Mouse (Mus musculus) forebrain, embryonic 12.5 days (tissue): ENCODE measurements around the gene Synj1. TPM values are rescaled to one million over a fixed set of nuclear protein-coding genes. Genes with fewer than 3 reads are reported as not detected.

Source experiments
- ATAC-seq: fragments of 200-750 bp; cut with Nextera tagmentation; 2 replicates; pipeline ENCODE4 v1.8.0; 2017; ENCODE audit warnings: moderate TSS enrichment; ENCODE audit not compliant: low FRiP score
- H3K27ac ChIP-seq: fragments of 300-500 bp; sonication (generic); 2 replicates; pipeline ENCODE4 v1.5.1; 2016; ENCODE audit warnings: mild to moderate bottlenecking
- H3K27me3 ChIP-seq: fragments of 300-500 bp; sonication (generic); 2 replicates; pipeline ENCODE4 v1.6.1; 2016; ENCODE audit warnings: mild to moderate bottlenecking
- H3K36me3 ChIP-seq: fragments of 300-500 bp; sonication (generic); replicated peaks from 2 replicates; pipeline ENCODE4 v1.6.1; 2016; ENCODE audit warnings: mild to moderate bottlenecking
- H3K4me1 ChIP-seq: fragments of 300-500 bp; sonication (generic); 2 replicates; pipeline ENCODE4 v1.6.1; 2016
- H3K4me2 ChIP-seq: fragments of 300-500 bp; sonication (generic); 2 replicates; pipeline ENCODE4 v1.6.1; 2016; ENCODE audit warnings: mild to moderate bottlenecking, moderate library complexity
- H3K4me3 ChIP-seq: fragments of 300-500 bp; sonication (generic); replicated peaks from 2 replicates; pipeline ENCODE4 v1.5.1; 2016; ENCODE audit warnings: mild to moderate bottlenecking
- H3K9ac ChIP-seq: fragments of 300-500 bp; sonication (generic); 2 replicates; pipeline ENCODE4 v1.6.1; 2016; ENCODE audit warnings: mild to moderate bottlenecking
- H3K9me3 ChIP-seq: fragments of 300-500 bp; sonication (generic); 2 replicates; pipeline ENCODE4 v1.6.1; 2016
- WGBS: fragments of 180-500 bp; shearing (Covaris S2); methylation state at CpG from one replicate; pipeline ENCODE4 v1.1.7; 2016; 5-methylcytosine and 5-hydroxymethylcytosine counted together
- polyA plus RNA-seq: library from polyadenylated mRNA; unstranded; fragments of >200 nt; fragmentation: Nextera tagmentation; extraction: Ambion mirVana; gene quantifications from 2 replicates; pipeline ENCODE4 v1.2.1, GENCODE M21; 2016

Synj1 gene
- polyA plus RNA-seq, 1 experiment from 2014 or later, result 26.6 TPM

DNA sequence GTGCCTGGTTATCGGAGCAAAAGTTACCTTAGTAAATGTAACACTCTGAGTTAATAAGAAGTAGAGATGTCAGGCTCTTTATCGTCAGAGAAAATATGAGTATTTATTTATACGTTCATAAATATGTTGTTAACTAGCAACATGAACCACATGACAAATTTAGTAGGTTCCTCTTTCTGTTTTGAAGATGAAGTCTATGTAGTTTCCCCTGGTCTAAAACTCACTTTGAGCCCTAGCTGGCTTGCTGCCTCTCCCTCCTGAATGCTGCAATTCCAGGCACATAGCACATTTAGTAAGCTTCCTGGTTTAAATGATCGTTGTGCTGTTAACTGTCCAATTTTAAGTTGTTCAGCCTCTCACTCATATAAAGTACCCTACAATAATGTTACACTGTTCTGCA, 19.6 kb upstream of the Synj1 start:
- WGBS, result 95% methylated on average over 4 of the region's 4 CpGs
- Histone ChIP-seq H3K9ac (no peak overlapping the region), H3K36me3 (peaks cover 85% of the 10 kb centered on the region), H3K4me2 (no peak overlapping the region), H3K27me3 (no peaks in the 10 kb centered on the region), H3K4me1 (no peaks in the 10 kb centered on the region), H3K9me3 (no peaks in the 10 kb centered on the region), H3K4me3 (no peak overlapping the region), H3K27ac (no peak overlapping the region)
- no peak for ATAC-seq

DNA sequence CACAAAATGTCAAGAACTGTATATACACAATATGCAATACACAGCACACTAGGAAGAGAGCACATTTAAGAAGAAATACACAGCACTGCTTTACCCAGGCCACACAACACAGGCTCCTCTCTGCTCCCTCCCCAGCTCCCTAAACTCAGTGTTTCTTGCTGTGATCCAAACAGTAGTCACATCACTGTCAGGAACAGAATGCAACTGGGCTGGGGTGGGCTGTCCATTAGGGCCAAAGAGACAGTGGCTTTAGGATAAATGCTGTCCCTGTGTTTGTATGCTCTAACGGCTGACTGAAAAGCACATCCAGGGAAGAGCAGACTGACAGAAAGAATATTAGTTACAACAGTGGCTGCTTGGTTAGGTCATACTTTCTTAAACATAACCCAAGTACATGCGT, 18.8 kb upstream of the Synj1 start:
- Histone ChIP-seq H3K9me3 (no peaks in the 10 kb centered on the region), H3K4me3 (no peak overlapping the region), H3K4me1 (no peaks in the 10 kb centered on the region), H3K36me3 (peaks cover 87% of the 10 kb centered on the region), H3K9ac (no peak overlapping the region), H3K27ac (no peak overlapping the region), H3K27me3 (no peaks in the 10 kb centered on the region), H3K4me2 (no peak overlapping the region)
- ATAC-seq, result no peak
- 97% methylated on average over 2 of the region's 2 CpGs for WGBS

DNA sequence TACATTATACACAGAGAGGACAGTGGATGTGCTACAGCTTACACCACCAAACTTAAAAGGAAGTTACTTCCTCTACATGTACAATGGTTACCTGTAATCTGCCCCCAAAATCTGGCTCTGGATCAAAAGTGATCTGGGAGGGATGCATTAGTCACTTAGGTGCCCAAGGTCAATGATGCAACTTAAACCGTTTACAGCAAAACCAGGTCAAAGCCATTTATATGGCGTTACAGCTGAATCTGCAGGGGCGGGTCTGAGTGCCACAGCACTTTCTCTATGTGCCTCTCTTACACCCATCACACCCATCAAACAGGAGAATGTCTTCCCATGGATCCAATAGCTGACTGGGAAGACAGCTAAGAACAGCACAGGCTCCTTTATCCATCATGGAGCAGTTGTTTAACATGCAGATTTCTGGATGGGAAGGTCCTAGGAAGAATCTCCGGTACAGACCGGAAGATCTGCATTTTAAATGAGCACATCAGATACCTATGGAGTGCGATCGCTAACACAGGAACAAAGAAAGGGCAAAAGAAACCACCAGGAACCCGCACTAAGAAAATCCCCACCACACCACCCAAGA, 18.1 kb upstream of the Synj1 start:
- Histone ChIP-seq H3K4me1 (no peaks in the 10 kb centered on the region), H3K9ac (no peak overlapping the region), H3K36me3 (peaks cover 88% of the 10 kb centered on the region), H3K4me2 (no peak overlapping the region), H3K9me3 (no peaks in the 10 kb centered on the region), H3K27me3 (no peaks in the 10 kb centered on the region), H3K4me3 (no peak overlapping the region), H3K27ac (no peak overlapping the region)
- no peak for ATAC-seq
- WGBS, result 94% methylated on average over 8 of the region's 8 CpGs

DNA sequence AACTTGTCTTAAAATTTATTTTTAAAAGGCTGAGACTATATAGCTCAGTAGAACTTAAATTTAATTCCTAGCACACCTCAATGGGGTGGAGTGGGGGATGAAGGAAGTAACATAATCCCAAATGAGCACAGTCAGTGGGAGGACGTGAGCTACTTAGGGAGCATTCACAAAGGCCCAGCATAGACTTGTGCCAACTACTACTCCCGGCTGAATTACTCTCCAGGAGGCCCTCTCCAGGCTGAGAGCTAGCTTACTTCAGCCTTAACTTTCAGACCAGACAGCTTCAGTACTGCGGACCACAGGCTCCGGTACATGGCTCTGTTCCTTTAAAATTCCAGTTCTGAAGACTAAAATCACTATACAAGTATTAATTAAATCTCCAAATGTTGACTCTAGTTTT, 15.2 kb upstream of the Synj1 start:
- Histone ChIP-seq H3K36me3 (peaks cover 87% of the 10 kb centered on the region), H3K9ac (no peak overlapping the region), H3K4me2 (no peak overlapping the region), H3K4me1 (no peaks in the 10 kb centered on the region), H3K27ac (no peak overlapping the region), H3K4me3 (no peak overlapping the region), H3K27me3 (no peaks in the 10 kb centered on the region), H3K9me3 (peaks cover 5% of the 10 kb centered on the region; the same call in 1 of the 2 replicates)
- 76% methylated on average over 4 of the region's 4 CpGs for WGBS
- no peak for ATAC-seq

DNA sequence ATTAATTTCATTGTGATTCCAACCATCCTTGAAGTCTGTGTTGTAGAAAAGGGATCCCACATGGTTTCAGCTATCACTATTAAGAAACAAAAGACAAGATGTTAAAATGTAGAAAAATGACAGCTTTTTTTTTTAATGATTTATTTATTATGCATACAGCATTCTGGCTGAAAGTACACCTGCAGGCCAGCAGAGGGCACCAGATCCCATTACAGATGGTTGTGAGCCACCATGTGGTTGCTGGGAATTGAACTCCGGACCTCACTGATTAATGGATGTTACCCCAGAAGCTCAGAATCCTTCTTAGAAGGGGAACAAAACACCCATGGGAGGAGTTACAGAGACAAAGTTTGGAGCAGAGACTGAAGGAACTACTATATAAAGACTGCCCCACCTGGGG, 12.3 kb upstream of the Synj1 start:
- no peak for ATAC-seq
- WGBS, result 89% methylated on average over 1 of the region's 1 CpGs
- Histone ChIP-seq H3K27me3 (no peaks in the 10 kb centered on the region), H3K36me3 (peaks cover 94% of the 10 kb centered on the region), H3K4me1 (no peaks in the 10 kb centered on the region), H3K9me3 (peaks cover 5% of the 10 kb centered on the region; the same call in 1 of the 2 replicates), H3K4me2 (no peak overlapping the region), H3K27ac (no peak overlapping the region), H3K9ac (no peak overlapping the region), H3K4me3 (no peak overlapping the region)

DNA sequence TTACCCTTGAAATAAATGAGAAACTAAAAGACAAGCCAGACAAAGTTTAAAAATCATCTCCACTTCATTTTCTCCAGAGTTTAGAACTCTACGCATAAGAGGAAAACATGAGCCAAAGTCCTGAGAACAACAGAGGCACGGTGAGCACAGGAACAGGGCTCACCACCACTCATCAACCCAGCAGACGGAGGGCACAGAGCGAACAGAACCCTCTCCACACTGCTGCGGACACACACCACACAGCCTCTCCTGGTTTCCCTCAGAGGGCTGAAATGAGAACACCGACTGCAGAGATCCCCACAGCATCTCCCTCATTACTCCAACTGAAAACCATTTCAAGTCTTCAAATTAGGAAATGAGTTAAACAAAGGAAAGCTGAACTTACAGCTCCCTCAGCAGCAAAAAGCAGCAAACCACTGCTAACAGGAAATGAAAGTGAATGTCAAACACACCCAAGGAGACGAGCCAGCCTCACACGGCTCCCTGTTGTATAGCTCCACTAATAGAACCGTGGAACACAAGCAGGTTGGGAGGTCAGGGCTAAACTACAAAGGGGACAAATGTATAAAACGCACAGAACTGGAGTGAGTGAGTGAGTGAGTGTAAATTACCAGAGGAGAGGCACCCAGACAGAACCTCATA, 9.9 kb upstream of the Synj1 start:
- no peaks in the 10 kb centered on the region for H3K4me1 ChIP-seq
- no peak for ATAC-seq
- 91% methylated on average over 10 of the region's 10 CpGs for WGBS
- peaks cover 89% of the 10 kb centered on the region for H3K36me3 ChIP-seq
- H3K9ac ChIP-seq, result no peak overlapping the region
- H3K4me2 ChIP-seq, result no peak overlapping the region
- H3K4me3 ChIP-seq, result no peak overlapping the region
- no peak overlapping the region for H3K27ac ChIP-seq
- H3K27me3 ChIP-seq, result no peaks in the 10 kb centered on the region
- H3K9me3 ChIP-seq, result peaks cover 5% of the 10 kb centered on the region; the same call in 1 of the 2 replicates

DNA sequence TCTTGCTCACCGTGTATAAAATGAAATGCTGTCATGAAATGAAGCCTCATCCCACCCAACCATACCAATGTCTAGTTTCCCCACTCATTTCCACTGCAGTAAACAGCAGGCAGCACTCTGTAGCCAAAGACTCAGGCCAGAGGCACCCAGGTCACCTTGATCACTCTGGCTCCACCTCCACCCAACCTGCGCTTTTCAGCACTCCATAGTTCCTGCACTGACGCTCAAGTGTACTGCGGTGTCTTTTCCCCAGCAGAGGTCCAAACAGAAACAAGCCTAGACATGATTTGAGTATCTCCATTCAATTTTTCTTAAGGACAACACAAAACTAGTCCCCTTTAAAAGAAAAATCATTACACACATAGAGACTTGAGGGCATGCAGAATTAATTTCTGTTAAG, 8.4 kb upstream of the Synj1 start:
- Histone ChIP-seq H3K9me3 (peaks cover 5% of the 10 kb centered on the region; the same call in 1 of the 2 replicates), H3K4me3 (no peak overlapping the region), H3K27ac (no peak overlapping the region), H3K4me1 (no peaks in the 10 kb centered on the region), H3K4me2 (no peak overlapping the region), H3K9ac (no peak overlapping the region), H3K27me3 (no peaks in the 10 kb centered on the region), H3K36me3 (peaks cover 88% of the 10 kb centered on the region)
- no peak for ATAC-seq
- WGBS, result 96% methylated on average over 4 of the region's 4 CpGs

DNA sequence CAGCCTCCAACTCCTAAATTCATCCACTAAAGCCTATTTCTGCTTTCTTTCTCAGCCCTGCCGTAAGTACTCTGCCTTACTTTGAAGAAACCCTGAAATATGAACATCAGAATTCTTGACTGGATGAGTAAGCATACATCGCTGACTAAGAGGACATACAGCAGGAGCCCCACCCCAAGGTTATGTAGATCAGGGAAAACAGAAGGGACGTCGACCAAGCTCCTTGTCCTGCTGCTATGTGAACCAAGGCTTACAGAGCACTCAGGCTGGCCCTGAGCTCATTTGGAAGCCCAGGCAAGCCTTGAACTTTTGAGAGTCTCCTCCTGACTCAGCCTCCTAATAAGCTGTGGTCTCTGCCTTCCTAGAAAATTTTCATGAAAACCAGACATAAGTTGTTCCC, 4.7 kb upstream of the Synj1 start:
- Histone ChIP-seq H3K4me1 (peaks cover 11% of the 10 kb centered on the region), H3K36me3 (peaks cover 62% of the 10 kb centered on the region), H3K4me2 (no peak overlapping the region), H3K9me3 (no peaks in the 10 kb centered on the region), H3K4me3 (no peak overlapping the region), H3K27ac (no peak overlapping the region), H3K9ac (no peak overlapping the region), H3K27me3 (no peaks in the 10 kb centered on the region)
- WGBS, result 92% methylated on average over 4 of the region's 4 CpGs
- ATAC-seq, result no peak

DNA sequence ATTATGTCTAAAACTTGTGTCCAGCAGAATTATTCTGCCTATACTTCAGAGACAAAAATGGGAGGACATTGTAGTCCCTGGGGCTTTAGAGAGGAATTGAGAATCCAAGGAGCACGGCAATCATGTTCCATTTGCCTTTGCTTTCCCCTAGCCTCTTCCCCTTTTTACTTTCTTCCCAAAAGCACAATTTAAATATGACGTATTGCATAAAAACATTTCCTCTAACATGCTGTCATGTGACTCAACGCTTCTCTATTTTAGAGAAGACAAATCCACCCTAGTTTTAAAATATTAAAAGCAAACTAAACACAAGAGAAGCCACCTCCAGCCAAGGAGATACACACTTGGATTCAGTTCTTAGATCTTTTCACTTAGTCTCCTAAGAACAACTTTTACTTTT, 739 bp upstream of the Synj1 start:
- peak overlapping the region; percentile 89 for H3K9ac ChIP-seq
- peaks cover 24% of the 10 kb centered on the region for H3K4me1 ChIP-seq

DNA sequence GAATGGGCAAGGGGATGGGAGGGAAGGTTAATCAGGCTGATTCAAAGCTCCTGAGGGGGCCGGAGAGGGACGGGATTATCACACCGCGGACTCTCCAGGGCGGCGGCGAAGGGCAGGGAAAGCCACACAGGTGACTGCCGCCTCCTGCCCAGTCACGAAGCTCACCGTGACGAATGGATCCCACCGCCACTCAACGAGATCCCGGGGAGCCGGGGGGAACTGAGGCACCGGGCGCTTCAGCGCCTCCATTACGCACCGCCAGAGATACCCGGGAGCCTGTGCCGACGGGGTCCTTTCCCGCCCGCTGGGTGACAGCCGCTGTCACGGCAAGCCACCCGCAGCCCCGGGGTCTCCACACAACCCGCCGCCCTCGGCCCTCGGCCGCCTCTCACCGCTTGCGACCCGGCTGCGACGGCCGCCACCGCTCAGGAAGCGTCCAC, 507 bp downstream of the Synj1 start:
- H3K36me3 ChIP-seq, result peaks cover 17% of the 10 kb centered on the region
- H3K9me3 ChIP-seq, result no peaks in the 10 kb centered on the region
- H3K27ac ChIP-seq, result peak overlapping the region; percentile 91
- H3K4me2 ChIP-seq, result peak overlapping the region; percentile 76
- ATAC-seq, result peak; percentile 79; the same call in 1 of the 2 replicates
- peaks cover 24% of the 10 kb centered on the region for H3K4me1 ChIP-seq
- H3K27me3 ChIP-seq, result no peaks in the 10 kb centered on the region
- peak overlapping the region; percentile 89 for H3K9ac ChIP-seq
- WGBS, result under 1% methylated on average over 42 of the region's 42 CpGs
- peak overlapping the region; percentile 95 for H3K4me3 ChIP-seq

More for the DNA sequence above, 739 bp upstream of the Synj1 start:
- H3K27ac ChIP-seq, result peak overlapping the region; percentile 91
- no peaks in the 10 kb centered on the region for H3K9me3 ChIP-seq
- H3K4me3 ChIP-seq, result peak overlapping the region; percentile 95
- WGBS, result 40% methylated on average over 3 of the region's 3 CpGs
- H3K27me3 ChIP-seq, result no peaks in the 10 kb centered on the region
- peaks cover 26% of the 10 kb centered on the region for H3K36me3 ChIP-seq
- ATAC-seq, result no peak
- peak overlapping the region; percentile 76 for H3K4me2 ChIP-seq

DNA sequence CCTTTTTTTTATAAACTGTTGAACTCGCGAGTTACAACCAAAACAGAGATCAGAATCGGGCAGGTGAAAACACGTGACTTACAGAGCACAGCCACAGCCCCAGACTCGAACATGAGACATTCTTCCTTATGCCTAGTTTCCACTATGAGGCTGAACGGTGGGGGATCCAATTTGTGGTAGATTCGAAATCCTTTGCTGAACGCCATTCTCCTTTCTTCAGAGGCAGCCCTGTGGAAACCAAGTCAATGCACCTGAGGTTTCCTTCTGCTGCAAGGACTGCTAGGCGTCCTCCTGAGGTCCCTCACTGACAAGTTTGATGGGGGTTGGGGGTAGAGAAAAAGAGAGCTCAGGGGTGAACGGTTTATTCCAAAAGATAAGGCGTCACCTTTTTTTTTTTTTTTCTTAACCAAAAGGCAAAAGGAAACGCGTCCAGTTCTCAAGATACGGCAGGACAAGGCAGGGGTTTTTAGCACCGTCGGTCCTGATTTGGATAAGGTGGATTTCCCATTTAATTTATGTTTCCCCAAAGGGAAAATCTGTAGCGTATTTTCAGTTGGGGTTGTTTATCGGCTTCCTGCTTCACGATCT, 1.1 kb downstream of the Synj1 start:
- Histone ChIP-seq H3K27ac (peak overlapping the region; percentile 91), H3K36me3 (peaks cover 12% of the 10 kb centered on the region), H3K4me3 (peak overlapping the region; percentile 95), H3K9ac (peak overlapping the region; percentile 89), H3K4me1 (peaks cover 24% of the 10 kb centered on the region), H3K9me3 (no peaks in the 10 kb centered on the region), H3K27me3 (no peaks in the 10 kb centered on the region), H3K4me2 (peak overlapping the region; percentile 76)
- no peak for ATAC-seq
- 1% methylated on average over 19 of the region's 19 CpGs for WGBS

DNA sequence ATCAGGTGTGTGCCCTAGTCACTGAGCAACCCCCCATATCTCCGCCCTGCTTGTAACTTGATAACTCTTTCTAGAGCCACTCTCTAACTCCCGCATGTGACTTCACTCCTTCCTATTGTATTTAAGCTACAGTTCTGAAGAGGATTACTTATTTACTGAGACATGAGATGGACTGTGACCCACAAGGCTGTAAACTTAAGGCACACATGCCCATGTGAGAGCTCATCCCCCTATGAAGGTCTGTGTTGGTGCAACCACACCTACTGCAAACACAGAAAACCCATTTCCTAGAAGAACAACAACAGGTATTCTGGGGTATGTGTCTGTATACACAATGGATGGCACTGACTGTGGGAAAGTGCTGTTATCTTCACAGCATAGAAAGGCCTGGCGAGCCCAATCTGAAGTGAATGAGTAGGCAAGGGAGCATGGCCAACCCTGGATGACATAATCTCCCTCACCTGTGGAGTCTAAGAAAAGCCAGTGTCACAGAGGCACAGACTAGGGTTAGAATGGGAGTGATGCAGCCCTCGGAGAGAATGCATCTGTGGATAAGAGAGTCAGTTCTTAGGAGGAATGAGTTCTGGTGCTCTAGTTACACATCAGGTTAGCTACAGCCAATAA, 6.1 kb downstream of the Synj1 start:
- Histone ChIP-seq H3K9ac (no peak overlapping the region), H3K4me2 (no peak overlapping the region), H3K4me1 (peaks cover 15% of the 10 kb centered on the region), H3K4me3 (no peak overlapping the region), H3K27me3 (no peaks in the 10 kb centered on the region), H3K27ac (no peak overlapping the region), H3K36me3 (0 out of 2 replicates have a peak, but pooled peaks cover 3% of the 10 kb centered on the region), H3K9me3 (no peaks in the 10 kb centered on the region)
- WGBS, result 89% methylated on average over 4 of the region's 4 CpGs
- ATAC-seq, result no peak
